Mouse (Mus musculus): Measurements from ENCODE around the gene Snx11. TPM values are rescaled to one million over a fixed set of nuclear protein-coding genes. Genes with fewer than 3 reads are reported as not detected.

The Snx11 gene
- total and polyA plus RNA-seq, 3 experiments: 33.7 to 43.1 TPM; not detected in 1

DNA sequence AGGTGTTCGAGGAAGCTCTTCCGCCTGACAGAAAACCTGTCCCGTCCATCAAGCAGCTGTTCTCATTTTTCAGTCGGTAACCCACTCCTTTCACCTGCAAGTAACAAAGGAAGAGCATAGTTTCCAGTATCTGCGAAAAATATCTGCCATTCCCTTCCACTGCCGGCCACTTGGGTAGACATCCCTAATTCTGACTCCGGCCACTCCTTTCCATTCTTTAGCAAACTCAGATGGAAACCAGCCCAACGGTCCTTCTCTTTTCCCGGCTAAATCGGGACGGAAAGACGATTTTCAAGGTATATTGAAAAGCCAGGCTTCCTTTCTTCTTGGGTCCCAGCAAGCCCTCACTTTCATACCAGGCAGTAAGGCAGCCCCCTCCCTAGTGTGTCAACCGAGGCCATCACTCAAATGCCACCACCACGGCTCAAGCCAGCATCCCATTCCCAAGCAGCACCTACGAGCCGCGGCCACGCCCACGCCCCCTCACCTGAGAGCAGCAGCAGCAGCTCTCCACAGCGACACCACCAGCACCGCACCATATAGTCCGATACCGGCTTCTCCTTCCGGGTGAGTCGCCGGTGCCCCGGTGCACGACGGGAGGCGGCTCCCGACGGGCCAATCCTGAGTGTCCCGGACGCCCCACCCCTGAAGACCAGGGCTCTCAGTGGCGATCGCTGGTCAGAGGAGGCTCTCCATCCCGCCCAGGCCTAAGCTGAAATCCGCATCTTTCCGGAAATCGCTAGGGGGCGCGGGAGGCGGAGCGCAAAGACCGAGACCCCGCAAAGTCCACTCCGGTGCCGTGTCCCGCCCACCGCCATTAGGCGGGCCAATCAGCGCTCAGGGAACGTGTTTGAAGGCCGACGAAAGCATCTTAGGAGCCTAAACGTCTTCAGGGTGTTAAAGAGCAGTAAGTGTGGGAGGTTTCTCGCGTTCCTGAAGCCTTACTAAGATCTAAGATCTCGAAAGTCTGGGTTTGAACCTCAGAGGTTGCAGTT is at the start of gene Snx11 (continued):
- no peak for TF ChIP-seq MAFK (IDR thresholded peaks at IDR 0.05; ENCODE audit: borderline replicate concordance, low read depth, low read length)
- TF ChIP-seq POLR2AphosphoS2 (IDR thresholded peaks at IDR 0.05; ENCODE audit: low read length): peak; percentile 91; the same call in 1 of the 2 replicates
- no peak for TF ChIP-seq JUND (IDR thresholded peaks at IDR 0.05; ENCODE audit: low read depth, low read length)
- no peak for TF ChIP-seq ZKSCAN1 (IDR thresholded peaks at IDR 0.05; ENCODE audit: low read depth, low read length)
- TF ChIP-seq ELF1 (IDR thresholded peaks at IDR 0.05; ENCODE audit: low read depth, low read length): peak; percentile 95
- no peak for TF ChIP-seq GABPA (IDR thresholded peaks at IDR 0.05; ENCODE audit: low read depth, low read length)
- no peak for TF ChIP-seq GATA1 (IDR thresholded peaks at IDR 0.05; ENCODE audit: low read depth, low read length)

DNA sequence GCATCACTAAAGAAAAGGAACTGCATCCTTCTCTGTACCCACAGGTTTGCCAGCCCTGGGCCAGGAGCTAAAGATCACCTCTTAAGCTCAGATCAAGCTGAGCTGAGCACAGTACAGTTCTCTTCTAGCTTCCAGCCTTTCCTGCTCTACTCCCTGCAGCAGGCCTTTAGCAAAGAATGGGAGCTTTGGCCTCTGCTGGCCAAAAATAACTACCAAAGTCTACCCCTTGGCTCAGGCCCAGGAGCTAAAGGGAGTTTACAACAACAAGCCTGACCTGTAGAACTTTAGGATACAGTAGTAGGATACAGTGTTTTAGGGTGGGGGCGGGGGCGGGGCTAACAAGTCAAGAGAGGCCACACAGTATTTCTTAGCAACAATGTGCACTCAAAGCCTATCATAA is 49.1 kb upstream of the Snx11 start:
- no peaks in the 10 kb centered on the region for H3K9me3 ChIP-seq (replicated peaks; ENCODE audit: insufficient read depth, low read length)
- H3K36me3 ChIP-seq (ENCODE audit: control insufficient read depth in 1 of 2, insufficient read depth in 2 of 2, low read length in 2 of 2): peaks cover 20 to 60% of the 10 kb centered on the region in 2 experiments
- no peak overlapping the region for H3K4me3 ChIP-seq (ENCODE audit: control insufficient read depth in 1 of 2, insufficient read depth in 1 of 2, low read depth in 2 of 2, low read length in 2 of 2)
- peaks cover 72% of the 10 kb centered on the region for H3K79me2 ChIP-seq (ENCODE audit: control insufficient read depth, insufficient read depth, low read length, poor library complexity)
- DNase-seq (ENCODE audit: low read depth, low spot score): no peak
- no peak overlapping the region for H3K9ac ChIP-seq (ENCODE audit: control insufficient read depth, low read depth, low read length, poor library complexity, severe bottlenecking)
- no peak for TF ChIP-seq TAL1 (IDR thresholded peaks at IDR 0.05; ENCODE audit: low read length)
- H3K4me1 ChIP-seq (ENCODE audit: control insufficient read depth in 1 of 2, insufficient read depth in 2 of 2, low read length in 2 of 2): peaks cover 28 to 56% of the 10 kb centered on the region in 2 experiments
- H3K27me3 ChIP-seq (ENCODE audit: control insufficient read depth in 1 of 2, insufficient read depth in 2 of 2, low read length in 2 of 2): no peaks in the 10 kb centered on the region
- H3K27ac ChIP-seq (ENCODE audit: control insufficient read depth, low read depth, low read length): no peak overlapping the region

DNA sequence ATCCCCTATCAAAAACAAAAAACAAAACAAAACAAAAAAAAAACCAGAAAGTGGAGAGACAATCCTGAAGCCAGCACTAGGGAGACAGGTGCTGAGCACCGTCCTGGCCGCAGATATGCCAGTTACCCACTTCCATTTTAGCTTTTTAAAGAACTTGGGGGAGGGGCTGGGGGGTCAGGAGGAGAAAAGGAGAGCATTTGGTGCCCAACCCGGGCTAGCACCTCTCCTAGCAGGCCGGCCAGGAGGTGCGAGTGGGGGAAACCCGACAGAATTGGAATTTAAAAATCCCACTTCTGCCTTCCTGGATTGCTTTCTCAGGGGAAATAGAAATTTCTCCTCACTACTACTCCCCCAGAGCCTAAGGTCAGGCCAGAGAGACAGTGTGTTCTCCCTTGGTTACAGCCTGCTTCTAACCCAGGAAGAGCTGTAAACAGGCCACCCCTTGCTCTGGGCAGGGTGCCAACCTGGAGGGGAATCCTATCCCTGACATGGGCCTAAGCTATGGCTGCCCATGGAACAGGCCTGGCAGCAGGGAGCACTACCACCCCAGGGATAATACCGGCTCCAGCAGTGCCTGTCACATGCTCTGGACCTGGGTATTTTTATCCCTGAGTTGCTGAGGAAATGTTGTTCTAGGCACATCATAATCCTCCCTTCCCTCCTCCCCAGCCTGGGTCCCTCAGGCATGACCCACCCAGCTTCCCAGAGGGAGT is 47.6 kb upstream of the Snx11 start:
- peak; percentile 56 for DNase-seq (ENCODE audit: low read depth, low spot score)
- Histone ChIP-seq H3K79me2 (ENCODE audit: control insufficient read depth, insufficient read depth, low read length, poor library complexity) (peaks cover 69% of the 10 kb centered on the region), H3K27me3 (ENCODE audit: control insufficient read depth in 1 of 2, insufficient read depth in 2 of 2, low read length in 2 of 2) (no peaks in the 10 kb centered on the region), H3K9me3 (replicated peaks; ENCODE audit: insufficient read depth, low read length) (no peaks in the 10 kb centered on the region), H3K9ac (ENCODE audit: control insufficient read depth, low read depth, low read length, poor library complexity, severe bottlenecking) (0 out of 2 replicates have a peak overlapping the region, but pooled peaks have one; percentile 13), H3K4me3 (ENCODE audit: control insufficient read depth in 1 of 2, insufficient read depth in 1 of 2, low read depth in 2 of 2, low read length in 2 of 2) (no peak overlapping the region), H3K27ac (ENCODE audit: control insufficient read depth, low read depth, low read length) (no peak overlapping the region; the same call in 1 of the 2 replicates), H3K36me3 (ENCODE audit: control insufficient read depth in 1 of 2, insufficient read depth in 2 of 2, low read length in 2 of 2) (peaks cover 36 to 58% of the 10 kb centered on the region in 2 experiments), H3K4me1 (ENCODE audit: control insufficient read depth in 1 of 2, insufficient read depth in 2 of 2, low read length in 2 of 2) (peaks cover 25 to 55% of the 10 kb centered on the region in 2 experiments)
- TF ChIP-seq GABPA (IDR thresholded peaks at IDR 0.05; ENCODE audit: low read depth, low read length): no peak
- peak; percentile 32; the same call in 1 of the 2 replicates for TF ChIP-seq SIN3A (IDR thresholded peaks at IDR 0.05; ENCODE audit: low read length)
- no peak for TF ChIP-seq RCOR1 (IDR thresholded peaks at IDR 0.05; ENCODE audit: low read depth, low read length)

Data from MEL (cell line).